Mouse (Mus musculus) liver, embryonic 16.5 days (tissue): ENCODE data around the gene Prss36. TPM values are rescaled to one million over a fixed set of nuclear protein-coding genes. Genes with fewer than 3 reads are reported as not detected.

ENCODE experiments used
- ATAC-seq: fragments of 200-750 bp; cut with Nextera tagmentation; 2 replicates; pipeline ENCODE4 v1.8.0; 2017; ENCODE audit warnings: low read depth, mild to moderate bottlenecking, moderate number of reproducible peaks, moderate library complexity
- H3K27ac ChIP-seq: fragments of 300-500 bp; sonication (generic); 2 replicates; pipeline ENCODE4 v1.5.1; 2014; ENCODE audit warnings: mild to moderate bottlenecking, low read length
- H3K27me3 ChIP-seq: fragments of 300-500 bp; sonication (generic); 2 replicates; pipeline ENCODE4 v1.6.1; 2014; ENCODE audit warnings: low read depth, low read length, mixed read lengths; ENCODE audit not compliant: control insufficient read depth, insufficient read depth
- H3K36me3 ChIP-seq: fragments of 300-500 bp; sonication (generic); 2 replicates; pipeline ENCODE4 v1.6.1; 2014; ENCODE audit warnings: mild to moderate bottlenecking; ENCODE audit not compliant: control insufficient read depth, insufficient read depth
- H3K4me1 ChIP-seq: fragments of 300-500 bp; sonication (generic); 2 replicates; pipeline ENCODE4 v1.6.1; 2014; ENCODE audit warnings: low read depth, low read length, mixed read lengths; ENCODE audit not compliant: control insufficient read depth
- H3K4me2 ChIP-seq: fragments of 300-500 bp; sonication (generic); 2 replicates; pipeline ENCODE4 v1.6.1; 2014; ENCODE audit warnings: low read depth, low read length, mixed read lengths
- H3K4me3 ChIP-seq: fragments of 300-500 bp; sonication (generic); 2 replicates; pipeline ENCODE4 v1.5.1; 2014; ENCODE audit warnings: low read depth, mild to moderate bottlenecking, low read length
- H3K9ac ChIP-seq: fragments of 300-500 bp; sonication (generic); 2 replicates; pipeline ENCODE4 v1.6.1; 2014; ENCODE audit warnings: low read depth, low read length
- H3K9me3 ChIP-seq: fragments of 300-500 bp; sonication (generic); replicated peaks from 2 replicates; pipeline ENCODE4 v1.6.1; 2016; ENCODE audit warnings: low read length; ENCODE audit not compliant: control insufficient read depth
- WGBS: fragments of 180-500 bp; shearing (Covaris S2); extraction: QIAGEN DNeasy Blood & Tissue Kit; methylation state at CpG from one replicate; pipeline ENCODE4 v1.1.7; 2014; ENCODE audit not compliant: insufficient replicate concordance; 5-methylcytosine and 5-hydroxymethylcytosine counted together
- polyA plus RNA-seq: library from polyadenylated mRNA; unstranded; fragments of >200 nt; fragmentation: Nextera tagmentation; extraction: Ambion mirVana; gene quantifications from 2 replicates; pipeline ENCODE4 v1.2.1, GENCODE M21; 2015

The Prss36 gene
- polyA plus RNA-seq: 2.9 and 3.0 TPM in 2 replicates

GRCm38 (mm10) chr7:127946470-127947023 is at the start of gene Prss36:
Gene Prss36 (minus strand): TSS chr7:127946725.
- Histone ChIP-seq H3K4me3 (no peak within 1 kb of the TSS), H3K4me1 (no peaks in the 10 kb centered on the region; the same call in 1 of the 2 replicates), H3K9me3 (no peaks in the 10 kb centered on the region), H3K36me3 (no peaks in the 10 kb centered on the region), H3K9ac (no peak within 1 kb of the TSS), H3K4me2 (no peak within 1 kb of the TSS), H3K27me3 (peaks cover 20% of the 10 kb centered on the region), H3K27ac (no peak within 1 kb of the TSS)
- 0 out of 2 replicates have a peak, but pooled peaks have one; percentile 9 for ATAC-seq
- WGBS: 54% methylated on average over 6 of the region's 6 CpGs

- Histone ChIP-seq H3K4me3 (peak within 1 kb of the TSS; percentile 51), H3K36me3 (peaks cover 4% of the 10 kb centered on the region; the same call in 1 of the 2 replicates), H3K9ac (peak within 1 kb of the TSS; percentile 44), H3K27ac (peak within 1 kb of the TSS; percentile 18), H3K4me1 (peaks cover 27% of the 10 kb centered on the region), H3K9me3 (no peaks in the 10 kb centered on the region), H3K4me2 (peak within 1 kb of the TSS; percentile 62), H3K27me3 (no peaks in the 10 kb centered on the region)
- ATAC-seq: peak; percentile 56
- WGBS: 4% methylated on average over 18 of the region's 18 CpGs
Observed at GRCm38 (mm10) chr7:127993341-127993977, 46.9 kb upstream of the Prss36 start, which contains the start of gene Pycard. Gene Pycard (minus strand): TSS chr7:127993867.

- Histone ChIP-seq H3K27ac (peak overlapping the region; percentile 18; the same call in 1 of the 2 replicates), H3K27me3 (no peaks in the 10 kb centered on the region), H3K4me3 (peak overlapping the region; percentile 51), H3K9ac (peak overlapping the region; percentile 44), H3K9me3 (no peaks in the 10 kb centered on the region), H3K4me1 (peaks cover 27% of the 10 kb centered on the region), H3K4me2 (peak overlapping the region; percentile 62), H3K36me3 (peaks cover 4% of the 10 kb centered on the region; the same call in 1 of the 2 replicates)
- ATAC-seq: peak; percentile 52
- 16% methylated on average over 5 of the region's 5 CpGs for WGBS
Observed at GRCm38 (mm10) chr7:127992488-127993340, 46.2 kb upstream of the Prss36 start.

GRCm38 (mm10) chr7:127991643-127992487 is 45.3 kb upstream of the Prss36 start:
- Histone ChIP-seq H3K4me3 (no peak overlapping the region), H3K9me3 (no peaks in the 10 kb centered on the region), H3K4me2 (peak overlapping the region; percentile 62), H3K4me1 (peaks cover 27% of the 10 kb centered on the region), H3K27ac (no peak overlapping the region), H3K27me3 (no peaks in the 10 kb centered on the region), H3K36me3 (peaks cover 10% of the 10 kb centered on the region), H3K9ac (no peak overlapping the region)
- WGBS: 37% methylated on average over 6 of the region's 6 CpGs
- peak; percentile 42 for ATAC-seq

- Histone ChIP-seq H3K9me3 (no peaks in the 10 kb centered on the region), H3K4me1 (peaks cover 27% of the 10 kb centered on the region), H3K36me3 (peaks cover 29% of the 10 kb centered on the region), H3K27ac (no peak overlapping the region), H3K4me2 (no peak overlapping the region), H3K4me3 (no peak overlapping the region), H3K9ac (no peak overlapping the region), H3K27me3 (no peaks in the 10 kb centered on the region)
- no peak for ATAC-seq
- 70% methylated on average over 1 of the region's 1 CpGs for WGBS
Observed at GRCm38 (mm10) chr7:127988904-127989303, 42.4 kb upstream of the Prss36 start.

GRCm38 (mm10) chr7:127980606-127981005 is 34.1 kb upstream of the Prss36 start:
- Histone ChIP-seq H3K27me3 (no peaks in the 10 kb centered on the region), H3K9ac (no peak overlapping the region), H3K4me2 (no peak overlapping the region), H3K27ac (no peak overlapping the region), H3K4me3 (no peak overlapping the region), H3K36me3 (peaks cover 85% of the 10 kb centered on the region), H3K9me3 (no peaks in the 10 kb centered on the region), H3K4me1 (no peaks in the 10 kb centered on the region)
- WGBS: 87% methylated on average over 3 of the region's 3 CpGs
- no peak for ATAC-seq

GRCm38 (mm10) chr7:127978856-127979255 is 32.3 kb upstream of the Prss36 start:
- Histone ChIP-seq H3K27ac (no peak overlapping the region), H3K36me3 (peaks cover 87% of the 10 kb centered on the region), H3K4me2 (no peak overlapping the region), H3K27me3 (no peaks in the 10 kb centered on the region), H3K4me1 (no peaks in the 10 kb centered on the region), H3K9ac (no peak overlapping the region), H3K9me3 (no peaks in the 10 kb centered on the region), H3K4me3 (no peak overlapping the region)
- ATAC-seq: no peak
- WGBS: 94% methylated on average over 2 of the region's 2 CpGs

GRCm38 (mm10) chr7:127974413-127974930 is 27.9 kb upstream of the Prss36 start:
- Histone ChIP-seq H3K27me3 (no peaks in the 10 kb centered on the region), H3K9me3 (no peaks in the 10 kb centered on the region), H3K4me3 (no peak overlapping the region), H3K4me1 (peaks cover 6% of the 10 kb centered on the region), H3K27ac (no peak overlapping the region), H3K4me2 (no peak overlapping the region), H3K36me3 (peaks cover 83% of the 10 kb centered on the region), H3K9ac (no peak overlapping the region)
- 82% methylated on average over 2 of the region's 2 CpGs for WGBS
- ATAC-seq: no peak
